Mouse (Mus musculus) urinary bladder, postnatal 0 days (tissue): ENCODE results near the gene Olfr33. TPM values are rescaled to one million over a fixed set of nuclear protein-coding genes. Genes with fewer than 3 reads are reported as not detected.

Source experiments
- polyA plus RNA-seq: library from polyadenylated mRNA; unstranded; fragments of >200 nt; fragmentation: Nextera tagmentation; extraction: Ambion mirVana; gene quantifications from 2 replicates; pipeline ENCODE4 v1.2.1, GENCODE M21; 2015

The Olfr33 gene
- polyA plus RNA-seq: not detected in 2 replicates

DNA sequence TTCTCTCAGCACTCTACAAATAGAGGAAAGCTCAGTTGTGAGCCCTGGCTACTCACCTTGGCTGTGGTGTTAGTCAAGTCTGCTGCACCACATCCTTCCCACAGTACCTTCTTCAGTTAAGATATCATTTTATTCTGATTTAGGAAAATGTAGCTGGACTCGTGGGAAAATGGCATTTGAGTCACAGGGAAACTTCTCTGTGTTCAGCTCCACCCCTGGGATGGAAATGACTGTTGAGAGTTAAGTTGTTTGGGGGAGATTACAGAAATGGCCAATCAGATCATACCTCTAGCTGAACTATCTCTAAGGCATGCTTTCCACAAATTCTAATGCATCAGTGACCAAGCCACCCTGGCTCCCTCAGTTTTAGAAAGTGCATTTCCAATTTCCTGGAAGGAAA, at the start of gene Olfr33:
Gene Olfr33 (minus strand): TSS at position 101 of the 400 bp plus-strand sequence.

GRCm38 (mm10) chr7:102759266-102759665, 40.4 kb upstream of the Olfr33 start, which contains the start of the genes Olfr560 and Olfr78:
Gene Olfr560, minus strand, starts transcription at chr7:102759366.
Gene Olfr78, minus strand, starts transcription at chr7:102759471.

GRCm38 (mm10) chr7:102727391-102727790, 8.5 kb upstream of the Olfr33 start, which contains the start of gene Olfr559:
Gene Olfr559, minus strand, starts transcription at chr7:102727491.

DNA sequence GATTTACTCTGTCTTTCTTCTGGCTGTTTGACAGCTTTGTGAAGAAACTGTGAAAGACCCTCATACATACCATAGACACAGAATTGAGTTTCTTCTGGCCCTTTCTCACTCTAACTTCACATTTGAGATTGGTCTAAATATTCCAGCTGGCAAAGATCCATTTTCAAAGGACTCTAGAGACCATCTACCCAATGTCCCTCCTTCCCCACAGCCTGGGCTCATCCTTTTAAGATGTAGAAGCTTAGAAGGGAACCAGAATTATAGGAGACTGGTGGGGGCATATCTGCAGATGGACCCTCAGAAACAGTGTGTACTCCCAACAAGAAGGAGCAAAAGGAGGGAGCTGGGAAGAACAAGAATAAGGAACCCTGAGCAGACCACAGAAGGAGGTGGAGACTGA, 17.0 kb downstream of the Olfr33 start, which contains the start of gene Olfr558:
Gene Olfr558 (plus strand): TSS at position 301 of the 400 bp plus-strand sequence.

GRCm38 (mm10) chr7:102695358-102696125, 23.3 kb downstream of the Olfr33 start, which contains the start of gene Olfr557:
Gene Olfr557, plus strand, starts transcription at chr7:102695910.

GRCm38 (mm10) chr7:102686944-102687501, 31.8 kb downstream of the Olfr33 start, which contains the start of gene Trim68:
Gene Trim68, minus strand, starts transcription at chr7:102687327.

DNA sequence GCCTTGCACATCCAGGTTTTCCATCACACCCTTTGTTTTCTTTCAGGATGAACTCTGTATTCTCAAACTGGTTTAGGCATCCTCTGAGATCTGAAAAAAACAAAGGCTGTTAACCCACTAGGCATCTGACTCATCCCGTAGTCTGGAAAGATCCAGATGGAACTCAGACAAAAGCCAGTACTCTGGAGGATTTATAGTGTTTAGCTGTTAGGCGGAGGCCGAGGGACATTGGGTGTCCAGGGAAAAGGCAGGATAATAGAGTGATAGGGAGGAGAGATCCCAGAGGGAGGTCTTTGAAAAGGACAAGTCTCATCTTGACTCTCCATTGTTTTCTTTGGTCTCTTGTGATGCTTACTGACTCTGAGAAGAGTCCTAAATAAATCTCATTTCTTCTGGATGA, 54.3 kb downstream of the Olfr33 start, which contains the start of gene Olfr556:
Gene Olfr556 (plus strand): TSS at position 301 of the 400 bp plus-strand sequence.

Other genes starting within 250 kb of the Olfr33 start
- gene Olfr543, start 237.4 kb downstream of the Olfr33 start, polyA plus RNA-seq: 0.15 and 0.28 TPM in 2 replicates
- 0.05 TPM in 2 replicates for gene Olfr544, start 230.8 kb downstream of the Olfr33 start, polyA plus RNA-seq
- not detected in 2 replicates for gene Olfr545, start 219.5 kb downstream of the Olfr33 start, polyA plus RNA-seq
- gene Olfr547, start 184.3 kb downstream of the Olfr33 start, polyA plus RNA-seq: not detected in 2 replicates
- gene Olfr548-ps1, start 178.2 kb downstream of the Olfr33 start, polyA plus RNA-seq: not detected in 2 replicates
- not detected in 2 replicates for gene Olfr549, start 169.2 kb downstream of the Olfr33 start, polyA plus RNA-seq
- gene Trim21, start 153.6 kb downstream of the Olfr33 start, polyA plus RNA-seq: 0.45 and 0.80 TPM in 2 replicates
- gene Olfr550, start 147.6 kb downstream of the Olfr33 start, polyA plus RNA-seq: not detected in 2 replicates
- not detected in 2 replicates for gene Olfr551, start 127.2 kb downstream of the Olfr33 start, polyA plus RNA-seq
- not detected in 2 replicates for gene Olfr552, start 121.3 kb downstream of the Olfr33 start, polyA plus RNA-seq
- not detected in 2 replicates for gene Olfr553, start 100.9 kb downstream of the Olfr33 start, polyA plus RNA-seq
- gene Olfr554, start 80.6 kb downstream of the Olfr33 start, polyA plus RNA-seq: not detected in 2 replicates
- not detected in 2 replicates for gene Olfr555, start 60.2 kb downstream of the Olfr33 start, polyA plus RNA-seq
- not detected in 2 replicates for gene Olfr556, start 54.2 kb downstream of the Olfr33 start, polyA plus RNA-seq
- gene Trim68, start 31.7 kb downstream of the Olfr33 start, polyA plus RNA-seq: 17.6 and 21.1 TPM in 2 replicates
- not detected in 2 replicates for gene Olfr557, start 23.2 kb downstream of the Olfr33 start, polyA plus RNA-seq
- 0.28 and 0.49 TPM in 2 replicates for gene Olfr558, start 16.9 kb downstream of the Olfr33 start, polyA plus RNA-seq
- not detected in 2 replicates for gene Olfr559, start 8.4 kb upstream of the Olfr33 start, polyA plus RNA-seq
- gene Olfr560, start 40.3 kb upstream of the Olfr33 start, polyA plus RNA-seq: 0.11 TPM in 1 of 2 replicates, not detected in the other
- gene Olfr78, start 40.4 kb upstream of the Olfr33 start, polyA plus RNA-seq: 5.3 and 6.3 TPM in 2 replicates
- not detected in 2 replicates for gene Olfr561, start 52.2 kb upstream of the Olfr33 start, polyA plus RNA-seq
- gene Olfr564, start 84.4 kb upstream of the Olfr33 start, polyA plus RNA-seq: not detected in 2 replicates
- gene Olfr566, start 139.7 kb upstream of the Olfr33 start, polyA plus RNA-seq: not detected in 2 replicates
- not detected in 2 replicates for gene Olfr568, start 158.1 kb upstream of the Olfr33 start, polyA plus RNA-seq
- not detected in 2 replicates for gene Olfr569, start 171.8 kb upstream of the Olfr33 start, polyA plus RNA-seq
- gene Olfr570, start 175.5 kb upstream of the Olfr33 start, polyA plus RNA-seq: not detected in 2 replicates
- not detected in 2 replicates for gene Olfr571, start 198.5 kb upstream of the Olfr33 start, polyA plus RNA-seq
- gene Olfr572, start 205.3 kb upstream of the Olfr33 start, polyA plus RNA-seq: not detected in 2 replicates
- gene Olfr573-ps1, start 223.5 kb upstream of the Olfr33 start, polyA plus RNA-seq: not detected in 2 replicates
- not detected in 2 replicates for gene Olfr574, start 229.4 kb upstream of the Olfr33 start, polyA plus RNA-seq
- gene Olfr575, start 239.7 kb upstream of the Olfr33 start, polyA plus RNA-seq: not detected in 2 replicates
- gene Olfr576, start 243.6 kb upstream of the Olfr33 start, polyA plus RNA-seq: not detected in 2 replicates